Mouse (Mus musculus) embryonic fibroblast, embryonic 13.5 days (primary cell): Measurements from ENCODE around the gene Krt88. TPM values are rescaled to one million over a fixed set of nuclear protein-coding genes. Genes with fewer than 3 reads are reported as not detected.

Experiments
- H3K27ac ChIP-seq: 2 replicates; pipeline ENCODE4 v1.5.1; 2012; ENCODE audit warnings: low read length, control low read depth, inconsistent platforms; ENCODE audit not compliant: insufficient read depth
- H3K4me1 ChIP-seq: 2 replicates; pipeline ENCODE4 v1.6.1; 2011; ENCODE audit warnings: low read length; ENCODE audit not compliant: control insufficient read depth, insufficient read depth
- H3K4me3 ChIP-seq: 2 replicates; pipeline ENCODE4 v1.5.1; 2011; ENCODE audit warnings: mild to moderate bottlenecking, control low read depth, low read length; ENCODE audit not compliant: insufficient read depth
- CTCF ChIP-seq: IDR thresholded peaks from 2 replicates; pipeline ENCODE4 v1.5.1; 2011; ENCODE audit warnings: mild to moderate bottlenecking, control low read depth, low read length, moderate library complexity, borderline replicate concordance; ENCODE audit not compliant: insufficient read depth
- POLR2A ChIP-seq: IDR thresholded peaks from 2 replicates; pipeline ENCODE4 v1.6.1; 2011; ENCODE audit warnings: low read depth, mild to moderate bottlenecking, control low read depth, low read length, moderate library complexity
- polyA plus RNA-seq: library from polyadenylated mRNA; stranded (reverse); fragments of >200 nt; gene quantifications from 2 replicates; pipeline ENCODE4 v1.2.4, GENCODE M21; 2011; ENCODE audit warnings: low read depth; ENCODE audit not compliant: missing spikeins, insufficient read length

Gene Krt88
- not detected in 2 replicates for polyA plus RNA-seq

DNA sequence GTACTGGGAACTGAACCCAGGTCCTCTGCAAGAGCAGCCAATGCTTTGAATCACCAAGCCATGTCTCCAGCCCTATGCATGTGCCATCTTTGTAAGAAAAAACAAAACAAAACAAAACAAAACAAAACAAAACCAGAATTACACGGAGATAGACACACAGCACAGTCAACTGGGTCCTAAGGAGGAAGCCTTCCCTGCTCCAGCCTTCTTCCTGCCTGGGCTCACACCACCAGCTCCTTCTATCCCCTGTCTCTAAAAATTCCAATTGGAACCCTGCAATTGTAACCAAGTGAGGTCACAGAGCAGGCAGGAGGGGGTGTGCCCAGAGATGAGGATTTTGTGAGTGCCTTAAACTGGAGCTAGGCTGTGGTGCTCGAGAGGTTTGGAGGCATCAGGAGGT is at the start of gene Krt88:
TSS of gene Krt88 (plus strand) at position 301 of the 400 bp plus-strand sequence.
- H3K4me1 ChIP-seq = no peaks in the 10 kb centered on the region
- no peak within 1 kb of the TSS for H3K4me3 ChIP-seq
- H3K27ac ChIP-seq = no peak within 1 kb of the TSS
- TF ChIP-seq CTCF (no peak), POLR2A (no peak)

DNA sequence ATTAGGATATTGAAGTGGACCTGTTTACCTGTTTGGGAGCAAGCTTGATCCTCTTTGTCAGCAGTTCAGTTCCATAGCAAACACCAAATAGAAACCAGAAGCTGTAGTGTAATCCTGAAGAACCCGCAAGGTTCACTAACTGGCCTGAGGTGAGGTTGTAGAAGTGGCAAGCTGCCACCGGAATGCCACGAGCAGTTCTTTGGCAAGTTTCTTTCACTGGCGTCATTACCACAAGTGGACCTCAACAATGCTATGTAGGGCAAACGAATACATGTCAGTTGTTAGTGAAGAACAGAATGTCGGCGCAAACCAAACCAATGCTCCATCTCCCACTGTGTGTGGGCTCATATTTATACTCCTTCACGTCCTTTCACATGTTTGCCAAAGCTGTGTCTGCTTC is 49.3 kb upstream of the Krt88 start:
- no peak overlapping the region for H3K27ac ChIP-seq
- TF ChIP-seq POLR2A = no peak
- TF ChIP-seq CTCF = no peak

DNA sequence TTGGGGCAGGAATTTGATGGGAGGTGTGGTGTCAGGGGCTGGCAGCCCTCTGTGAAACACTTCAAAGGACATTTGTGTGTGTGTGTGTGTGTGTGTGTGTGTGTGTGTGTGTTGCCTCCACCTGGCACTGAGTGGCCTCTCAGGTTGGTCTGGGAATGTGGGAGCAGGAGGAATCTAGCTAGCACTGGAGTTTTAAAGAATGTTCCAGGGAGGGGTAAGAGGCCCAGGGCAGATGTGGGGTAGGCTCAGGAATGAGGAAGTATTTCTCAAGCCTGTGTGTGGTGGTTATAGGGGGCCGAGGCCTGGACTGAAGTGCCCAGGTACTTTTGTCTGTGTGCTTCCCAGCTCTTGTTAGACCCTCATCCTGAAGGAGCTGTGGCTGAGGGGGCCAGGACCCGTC is 36.8 kb upstream of the Krt88 start, which contains the start of gene Krt7:
TSS of gene Krt7 (plus strand) at position 269 of the 400 bp plus-strand sequence.
- TF ChIP-seq CTCF (no peak), POLR2A (no peak)
- Histone ChIP-seq H3K27ac (no peak within 1 kb of the TSS), H3K4me3 (no peak within 1 kb of the TSS), H3K4me1 (peaks cover 5% of the 10 kb centered on the region; the same call in 1 of the 2 replicates)

More for the DNA sequence above, 49.3 kb upstream of the Krt88 start:
- Histone ChIP-seq H3K4me3 (no peak overlapping the region), H3K4me1 (0 out of 2 replicates have a peak, but pooled peaks cover 3% of the 10 kb centered on the region)

DNA sequence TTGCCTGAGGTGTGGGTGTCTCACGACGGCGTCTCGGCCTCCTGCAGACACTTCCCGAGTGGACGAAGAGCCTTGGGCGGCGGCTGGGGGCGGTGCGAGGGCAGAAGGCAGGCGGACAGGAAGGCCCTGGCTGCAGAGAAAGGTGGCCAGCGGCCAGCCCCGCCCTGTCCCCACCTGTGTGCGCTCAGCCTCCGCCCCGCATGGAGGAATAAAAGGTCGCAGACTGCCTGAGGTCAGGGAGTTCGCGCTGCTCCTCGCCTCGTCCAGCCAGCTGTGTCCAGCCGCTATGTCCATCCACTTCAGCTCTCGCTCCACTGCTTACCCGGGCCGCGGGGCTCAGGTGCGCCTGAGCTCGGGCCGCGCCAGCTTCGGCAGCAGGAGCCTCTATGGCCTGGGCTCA is 35.4 kb upstream of the Krt88 start:
- Histone ChIP-seq H3K4me1 (peaks cover 5% of the 10 kb centered on the region; the same call in 1 of the 2 replicates), H3K27ac (no peak overlapping the region), H3K4me3 (no peak overlapping the region)
- TF ChIP-seq POLR2A = no peak
- no peak for TF ChIP-seq CTCF

DNA sequence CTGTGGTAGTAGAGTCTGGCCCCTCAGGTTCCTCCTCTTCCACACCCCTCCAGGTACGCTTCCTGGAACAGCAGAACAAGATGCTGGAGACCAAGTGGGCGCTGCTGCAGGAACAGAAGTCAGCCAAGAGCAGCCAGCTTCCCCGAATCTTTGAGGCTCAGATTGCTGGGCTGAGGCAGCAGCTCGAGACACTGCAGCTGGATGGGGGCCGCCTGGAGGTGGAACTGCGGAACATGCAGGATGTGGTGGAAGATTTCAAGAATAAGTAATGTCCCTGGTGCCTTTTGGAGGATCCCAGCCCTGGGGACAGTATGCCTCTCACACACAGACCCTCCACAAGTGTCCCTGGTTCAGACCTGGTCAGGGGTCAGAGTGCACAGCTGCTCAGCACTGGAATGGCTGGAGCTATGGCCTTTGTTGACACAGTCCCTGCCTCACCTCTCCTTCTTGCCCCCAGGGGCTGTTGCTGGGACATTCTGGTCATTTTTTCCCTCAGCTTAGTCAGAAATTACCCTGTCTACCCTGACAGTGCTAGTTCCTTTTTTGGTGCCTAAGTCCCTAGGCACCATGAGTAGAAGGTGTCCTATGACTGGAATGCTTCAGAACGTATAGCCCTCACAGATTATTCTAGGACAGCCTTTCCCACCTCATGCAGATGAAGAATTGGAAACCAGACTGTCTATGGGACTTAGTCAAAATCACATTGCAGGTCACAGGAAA is 33.5 kb upstream of the Krt88 start:
- Histone ChIP-seq H3K4me3 (no peak overlapping the region), H3K27ac (peak overlapping the region; percentile 65), H3K4me1 (peaks cover 5% of the 10 kb centered on the region; the same call in 1 of the 2 replicates)
- 0 out of 2 replicates have a peak, but pooled peaks have one; percentile 3 for TF ChIP-seq CTCF
- no peak for TF ChIP-seq POLR2A

DNA sequence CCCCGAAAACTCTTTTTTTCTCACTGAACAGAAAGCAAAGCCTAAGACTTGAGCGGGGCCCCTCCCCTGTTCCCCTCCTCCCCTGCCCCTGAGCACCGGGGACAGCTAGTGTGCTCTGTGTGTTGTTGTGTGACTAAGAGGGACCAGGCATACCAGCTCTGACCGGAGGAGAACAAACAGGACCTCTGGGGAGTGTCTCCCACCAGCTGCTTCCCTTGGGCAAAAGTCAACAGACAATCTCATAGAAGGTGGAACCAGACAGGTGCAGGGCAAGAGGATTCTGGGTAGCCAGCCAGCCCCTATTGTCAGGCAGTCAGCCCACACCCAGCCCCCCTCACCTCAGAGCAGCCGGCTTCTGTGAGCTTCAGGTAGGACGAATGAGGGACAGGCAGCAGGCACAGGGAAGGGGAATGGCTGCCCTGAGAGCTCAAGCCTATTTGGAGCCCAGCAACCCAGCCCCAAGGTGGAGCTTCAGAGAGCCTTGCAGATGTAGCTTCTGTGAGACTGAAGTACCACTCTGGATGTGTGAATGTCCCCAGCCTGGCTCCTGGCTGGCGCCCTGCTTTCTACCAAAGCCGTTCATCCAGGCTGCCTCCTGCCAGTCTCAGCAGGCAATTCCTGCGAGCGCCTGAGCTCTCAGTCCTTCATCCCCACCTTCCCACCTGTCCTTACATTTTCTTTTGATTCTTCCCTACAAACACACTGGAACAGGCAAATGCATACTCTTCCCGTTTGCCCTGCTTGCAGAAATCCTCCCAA is 32.6 kb upstream of the Krt88 start:
- Histone ChIP-seq H3K27ac (peak overlapping the region; percentile 65; the same call in 1 of the 2 replicates), H3K4me1 (peaks cover 5% of the 10 kb centered on the region; the same call in 1 of the 2 replicates), H3K4me3 (no peak overlapping the region)
- no peak for TF ChIP-seq POLR2A
- no peak for TF ChIP-seq CTCF

DNA sequence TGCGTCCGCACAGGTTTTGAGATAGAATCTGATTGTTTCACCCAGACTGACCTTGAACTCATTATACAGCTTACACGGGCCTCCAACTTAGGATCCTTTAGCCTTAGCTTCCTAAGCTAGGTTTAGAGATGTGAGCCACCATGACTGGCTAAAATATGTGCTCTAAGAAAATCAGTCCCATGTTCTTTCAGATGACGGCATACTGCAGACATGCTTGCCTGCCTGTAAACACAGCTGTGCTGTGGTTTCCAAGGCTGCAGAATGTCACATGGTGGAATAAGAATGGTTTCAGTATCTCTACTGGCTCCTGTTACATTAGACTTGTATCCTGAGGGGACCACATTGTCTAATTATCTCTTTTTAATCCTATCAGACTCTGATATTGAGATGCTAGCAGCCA is 28.6 kb upstream of the Krt88 start:
- Histone ChIP-seq H3K4me1 (peaks cover 5% of the 10 kb centered on the region; the same call in 1 of the 2 replicates), H3K4me3 (no peak overlapping the region), H3K27ac (no peak overlapping the region)
- TF ChIP-seq CTCF (no peak), POLR2A (no peak)

DNA sequence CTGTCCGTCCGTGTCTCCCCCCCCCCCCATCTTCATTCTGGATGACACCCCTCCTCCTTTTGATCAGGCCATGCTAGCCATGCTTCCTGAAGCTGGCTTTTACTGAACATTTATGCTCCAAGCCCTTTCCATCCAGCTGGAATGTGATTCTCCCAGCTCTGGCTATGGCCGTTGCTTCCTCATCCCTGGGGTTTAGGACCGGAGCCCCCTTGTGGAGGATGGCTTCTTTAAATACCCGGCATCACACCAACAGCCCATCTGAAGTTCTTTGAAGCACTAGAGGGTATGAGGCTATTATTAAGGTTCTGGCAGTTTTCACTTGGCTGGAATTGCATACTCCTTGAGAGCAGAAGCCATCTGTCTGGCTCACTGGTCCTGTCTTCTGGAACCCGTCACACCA is 26.6 kb upstream of the Krt88 start:
- no peak for TF ChIP-seq CTCF
- TF ChIP-seq POLR2A = no peak
- no peak overlapping the region for H3K27ac ChIP-seq

DNA sequence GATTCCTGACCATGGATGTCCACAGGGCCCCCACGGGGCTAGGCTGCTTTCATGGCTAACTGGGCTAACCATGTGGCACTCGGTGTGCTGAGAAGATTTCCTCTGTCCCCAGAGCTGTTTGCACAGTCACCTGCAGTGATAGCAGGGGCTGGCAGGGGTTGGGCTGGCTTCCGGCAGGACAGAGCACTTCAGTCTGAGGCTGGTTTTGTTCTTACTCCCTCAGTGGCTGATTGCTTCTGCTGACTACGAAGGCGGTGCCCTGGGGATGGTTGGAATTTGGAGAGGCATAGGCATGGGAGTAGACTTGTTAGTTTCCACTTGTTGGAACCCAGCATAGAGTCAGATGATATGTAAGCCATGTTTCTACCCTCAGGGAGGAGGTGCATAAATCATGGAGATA is 22.6 kb upstream of the Krt88 start:
- no peak overlapping the region for H3K27ac ChIP-seq
- TF ChIP-seq POLR2A (no peak), CTCF (no peak)

More for the DNA sequence above, 26.6 kb upstream of the Krt88 start:
- Histone ChIP-seq H3K4me1 (no peaks in the 10 kb centered on the region), H3K4me3 (no peak overlapping the region)

DNA sequence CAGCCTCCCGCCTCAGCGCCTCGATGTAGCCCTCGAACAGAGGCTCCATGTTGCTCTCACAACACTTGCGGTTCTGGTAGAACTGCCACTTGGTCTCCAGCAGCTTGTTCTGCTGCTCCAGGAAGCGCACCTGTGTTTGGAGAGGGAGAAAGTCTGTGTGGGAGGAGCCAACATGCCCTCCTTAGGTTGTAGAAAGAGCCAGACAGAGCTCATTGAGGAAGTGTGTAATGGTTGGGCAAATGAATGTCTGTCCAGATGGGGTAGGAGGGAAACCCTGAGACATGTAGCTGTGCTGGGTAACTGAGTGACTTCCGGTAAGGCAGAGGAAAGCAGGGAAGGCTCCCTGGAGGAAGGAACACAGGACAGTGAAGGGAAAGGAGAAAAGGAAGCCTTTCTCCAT is 10.9 kb upstream of the Krt88 start:
- Histone ChIP-seq H3K4me3 (no peak overlapping the region), H3K27ac (no peak overlapping the region), H3K4me1 (no peaks in the 10 kb centered on the region; the same call in 1 of the 2 replicates)
- TF ChIP-seq POLR2A (no peak), CTCF (no peak)

More for the DNA sequence above, 22.6 kb upstream of the Krt88 start:
- H3K4me3 ChIP-seq = no peak overlapping the region
- H3K4me1 ChIP-seq = no peaks in the 10 kb centered on the region
